9 mouse cellular contexts compared by ENCODE assay signal in the genomic region with DNA sequence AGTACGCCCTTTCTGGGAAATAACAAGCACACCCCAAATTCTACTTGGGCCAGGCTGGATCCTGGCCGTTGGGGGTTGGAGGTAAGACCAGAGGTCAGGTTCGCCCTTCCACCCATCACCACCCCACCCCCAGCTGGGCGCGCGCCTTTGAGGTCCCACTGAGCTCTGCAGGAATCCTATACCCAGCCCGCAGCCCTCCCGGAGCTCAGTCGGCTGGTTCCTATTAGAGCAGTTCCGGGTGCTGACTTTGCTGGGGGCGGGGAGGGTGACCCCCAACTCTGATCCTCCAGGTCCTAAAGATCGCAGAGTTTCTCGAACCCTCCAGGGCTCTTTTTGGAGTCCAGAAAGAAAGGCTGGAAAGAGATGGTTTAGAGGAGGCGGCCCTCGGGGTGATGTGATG. TPM values are rescaled to one million over a fixed set of nuclear protein-coding genes. Genes with fewer than 3 reads are reported as not detected.
A peak's percentile ranks its signal among the peaks of the same experiment; 100 is the strongest.
DNase-seq lines count a peak whose midpoint lies in the region; ATAC-seq and TF ChIP-seq lines count a peak whose summit lies in the region.
"Had no signal": no experiment of that assay in that cellular context is flagged by ENCODE, and none has a peak within 500 bp of the region (broad histone marks: within the 10 kb centered on the region; RNA-seq: fewer than 3 reads in every experiment).

No protein-coding gene starts in this region.

- H3K9me3 ChIP-seq in forebrain, embryonic 10.5 days = no peaks in the 10 kb centered on the region
- no peaks in the 10 kb centered on the region for H3K9me3 ChIP-seq in limb, embryonic 10.5 days (replicated peaks)
- no peaks in the 10 kb centered on the region for H3K9me3 ChIP-seq in neural tube, embryonic 14.5 days (ENCODE audit: control insufficient read depth, low read length)

- under 1% methylated on average over 15 of the region's 15 CpGs for WGBS in forebrain, embryonic 10.5 days
- WGBS in limb, embryonic 10.5 days = 2% methylated on average over 15 of the region's 15 CpGs
- 4% methylated on average over 15 of the region's 15 CpGs for WGBS in neural tube, embryonic 14.5 days

- no peak overlapping the region for H3K27ac ChIP-seq in layer of hippocampus, adult 2 months
- peak overlapping the region; percentile 89 for H3K27ac ChIP-seq in forebrain, embryonic 10.5 days
- peak overlapping the region; percentile 89 for H3K27ac ChIP-seq in limb, embryonic 10.5 days
- H3K27ac ChIP-seq in neural tube, embryonic 14.5 days (ENCODE audit: low read depth, low read length) = no peak overlapping the region

- H3K36me3 ChIP-seq in forebrain, embryonic 10.5 days (replicated peaks) = peaks cover 4% of the 10 kb centered on the region
- H3K36me3 ChIP-seq in limb, embryonic 10.5 days = peaks cover 7% of the 10 kb centered on the region; the same call in 1 of the 2 replicates
- no peaks in the 10 kb centered on the region for H3K36me3 ChIP-seq in neural tube, embryonic 14.5 days (ENCODE audit: control insufficient read depth, insufficient read depth, low read length)

- peaks cover 55% of the 10 kb centered on the region for H3K4me1 ChIP-seq in forebrain, embryonic 10.5 days
- H3K4me1 ChIP-seq in limb, embryonic 10.5 days = peaks cover 59% of the 10 kb centered on the region
- no peaks in the 10 kb centered on the region for H3K4me1 ChIP-seq in neural tube, embryonic 14.5 days (ENCODE audit: control insufficient read depth, insufficient read depth, low read length)

- H3K4me3 ChIP-seq in layer of hippocampus, adult 2 months = peak overlapping the region; percentile 39; the same call in 1 of the 2 replicates
- peak overlapping the region; percentile 66 for H3K4me3 ChIP-seq in forebrain, embryonic 10.5 days
- H3K4me3 ChIP-seq in limb, embryonic 10.5 days = peak overlapping the region; percentile 70
- H3K4me3 ChIP-seq in neural tube, embryonic 14.5 days (ENCODE audit: low read depth, low read length) = peak overlapping the region; percentile 33
- H3K4me3 ChIP-seq: erythroblast, embryonic 14.5 days had no signal

- H3K4me2 ChIP-seq in neural tube, embryonic 14.5 days (ENCODE audit: low read depth, low read length) = peak overlapping the region; percentile 59

- peaks cover 43% of the 10 kb centered on the region for H3K27me3 ChIP-seq in forebrain, embryonic 10.5 days (ENCODE audit: poor library complexity, severe bottlenecking)
- H3K27me3 ChIP-seq in limb, embryonic 10.5 days (ENCODE audit: low read depth, poor library complexity, severe bottlenecking) = peaks cover 17% of the 10 kb centered on the region; the same call in 1 of the 2 replicates
- H3K27me3 ChIP-seq in neural tube, embryonic 14.5 days (ENCODE audit: control insufficient read depth, insufficient read depth, low read length) = peaks cover 23% of the 10 kb centered on the region

- no peak for DNase-seq in layer of hippocampus, adult 2 months (ENCODE audit: low spot score in 2 of 2)
- no peak for DNase-seq in layer of hippocampus, postnatal 10 days (ENCODE audit: low spot score in 2 of 2)
- DNase-seq in forebrain, embryonic 10.5 days (ENCODE audit: extremely low spot score, low spot score) = peak; percentile 40
- DNase-seq in limb, embryonic 10.5 days (ENCODE audit: low spot score) = peak; percentile 74
- no peak for DNase-seq in ovary, postnatal 36 days (ENCODE audit: low spot score)
- DNase-seq in left cerebral cortex, adult 8-10 months (ENCODE audit: low spot score in 2 of 2) = no peak
- DNase-seq in adrenal gland, postnatal 14 days = no peak

- no peak for ATAC-seq in neural tube, embryonic 14.5 days (ENCODE audit: low read depth)

- TF ChIP-seq CTCF in layer of hippocampus, adult 2 months (conservative IDR thresholded peaks at IDR 0.05) = no peak

- H3K9ac ChIP-seq in neural tube, embryonic 14.5 days (replicated peaks; ENCODE audit: low read depth, low read length) = no peak overlapping the region

RNA-seq across cellular contexts. Expression of a gene that starts 0.5 kb away (rescaled TPM):
- total RNA-seq in layer of hippocampus, adult 2 months (2021) = 1 to 10 TPM in 1 of 2 experiments, under 1 TPM in 1; 0.44 to 1.4 TPM
- total RNA-seq in layer of hippocampus, postnatal 10 days (2021) = 1 to 10 TPM; 1.5 to 2.4 TPM
- polyA plus RNA-seq in forebrain, embryonic 10.5 days (2016; fragmentation: Nextera tagmentation; extraction: Ambion mirVana) = 22.5 and 24.5 TPM in 2 replicates
- polyA plus RNA-seq in limb, embryonic 10.5 days (2016; fragmentation: Nextera tagmentation; extraction: Ambion mirVana) = 28.7 and 41.7 TPM in 2 replicates
- 1.2 and 5.3 TPM in 2 replicates for polyA plus RNA-seq in neural tube, embryonic 14.5 days (2014; fragmentation: Nextera tagmentation; extraction: Ambion mirVana)
- 1 to 10 TPM in 2 of 4 experiments, under 1 TPM in 2; 0.33 to 2.2 (median 0.99) TPM for total RNA-seq in left cerebral cortex, adult 8-10 months (2022)
- total RNA-seq in adrenal gland, postnatal 14 days (2021) = 1.9 and 2.6 TPM in 2 replicates
- polyA plus RNA-seq: erythroblast, embryonic 14.5 days had no signal

RNA-seq across cellular contexts. Expression of a gene that starts 26.8 kb away (rescaled TPM):
- not detected for total RNA-seq in layer of hippocampus, adult 2 months (2021)
- 1 to 10 TPM; 1.5 to 1.8 TPM for total RNA-seq in layer of hippocampus, postnatal 10 days (2021)
- 0.72 and 0.81 TPM in 2 replicates for polyA plus RNA-seq in forebrain, embryonic 10.5 days (2016; fragmentation: Nextera tagmentation; extraction: Ambion mirVana)
- polyA plus RNA-seq in limb, embryonic 10.5 days (2016; fragmentation: Nextera tagmentation; extraction: Ambion mirVana) = 0.79 and 1.1 TPM in 2 replicates
- polyA plus RNA-seq in neural tube, embryonic 14.5 days (2014; fragmentation: Nextera tagmentation; extraction: Ambion mirVana) = 2.0 TPM in 1 of 2 replicates, not detected in the other
- 1 to 10 TPM in 1 of 4 experiments, not detected in 3; 1.5 TPM for total RNA-seq in left cerebral cortex, adult 8-10 months (2022)
- total RNA-seq in adrenal gland, postnatal 14 days (2021) = 2.6 and 2.9 TPM in 2 replicates
- polyA plus RNA-seq: erythroblast, embryonic 14.5 days had no signal

RNA-seq across cellular contexts. Expression of a gene that starts 45.7 kb away (rescaled TPM):
- total RNA-seq in layer of hippocampus, adult 2 months (2021) = 10 to 100 TPM; 65.9 to 69.0 TPM
- total RNA-seq in layer of hippocampus, postnatal 10 days (2021) = 10 to 100 TPM; 71.7 to 75.3 TPM
- polyA plus RNA-seq in forebrain, embryonic 10.5 days (2016; fragmentation: Nextera tagmentation; extraction: Ambion mirVana) = 26.1 and 27.0 TPM in 2 replicates
- 23.7 and 26.9 TPM in 2 replicates for polyA plus RNA-seq in limb, embryonic 10.5 days (2016; fragmentation: Nextera tagmentation; extraction: Ambion mirVana)
- 56.2 and 57.9 TPM in 2 replicates for polyA plus RNA-seq in neural tube, embryonic 14.5 days (2014; fragmentation: Nextera tagmentation; extraction: Ambion mirVana)
- 10 to 100 TPM; 85.4 to 91.5 (median 86.1) TPM for total RNA-seq in left cerebral cortex, adult 8-10 months (2022)
- 45.4 and 50.7 TPM in 2 replicates for total RNA-seq in adrenal gland, postnatal 14 days (2021)

Comparison
In these comparisons a context has a peak if more than half of its experiments do, and no peak if none do; other contexts are left out.
1. DNase-seq: peak in forebrain, embryonic 10.5 days (single experiment) and limb, embryonic 10.5 days (single experiment); none in layer of hippocampus, adult 2 months (0 of 2), layer of hippocampus, postnatal 10 days (0 of 2), ovary, postnatal 36 days (single experiment), left cerebral cortex, adult 8-10 months (0 of 2) and adrenal gland, postnatal 14 days (single experiment).
2. H3K27ac ChIP-seq: peak in forebrain, embryonic 10.5 days (single experiment) and limb, embryonic 10.5 days (single experiment); none in layer of hippocampus, adult 2 months (single experiment) and neural tube, embryonic 14.5 days (single experiment).
3. Peak in every context shown above with its lines, with median percentiles within 50 percentile points of each other: H3K4me3 ChIP-seq.